Mouse (Mus musculus) brain, embryonic 18.5 days (tissue): Measurements from ENCODE around the gene Tmem222.

ENCODE experiments used
- DNase-seq: peaks from one replicate; pipeline ENCODE4 v3.0.0-alpha.2; 2012; ENCODE audit warnings: low read depth, low spot score

Tmem222 gene

DNA sequence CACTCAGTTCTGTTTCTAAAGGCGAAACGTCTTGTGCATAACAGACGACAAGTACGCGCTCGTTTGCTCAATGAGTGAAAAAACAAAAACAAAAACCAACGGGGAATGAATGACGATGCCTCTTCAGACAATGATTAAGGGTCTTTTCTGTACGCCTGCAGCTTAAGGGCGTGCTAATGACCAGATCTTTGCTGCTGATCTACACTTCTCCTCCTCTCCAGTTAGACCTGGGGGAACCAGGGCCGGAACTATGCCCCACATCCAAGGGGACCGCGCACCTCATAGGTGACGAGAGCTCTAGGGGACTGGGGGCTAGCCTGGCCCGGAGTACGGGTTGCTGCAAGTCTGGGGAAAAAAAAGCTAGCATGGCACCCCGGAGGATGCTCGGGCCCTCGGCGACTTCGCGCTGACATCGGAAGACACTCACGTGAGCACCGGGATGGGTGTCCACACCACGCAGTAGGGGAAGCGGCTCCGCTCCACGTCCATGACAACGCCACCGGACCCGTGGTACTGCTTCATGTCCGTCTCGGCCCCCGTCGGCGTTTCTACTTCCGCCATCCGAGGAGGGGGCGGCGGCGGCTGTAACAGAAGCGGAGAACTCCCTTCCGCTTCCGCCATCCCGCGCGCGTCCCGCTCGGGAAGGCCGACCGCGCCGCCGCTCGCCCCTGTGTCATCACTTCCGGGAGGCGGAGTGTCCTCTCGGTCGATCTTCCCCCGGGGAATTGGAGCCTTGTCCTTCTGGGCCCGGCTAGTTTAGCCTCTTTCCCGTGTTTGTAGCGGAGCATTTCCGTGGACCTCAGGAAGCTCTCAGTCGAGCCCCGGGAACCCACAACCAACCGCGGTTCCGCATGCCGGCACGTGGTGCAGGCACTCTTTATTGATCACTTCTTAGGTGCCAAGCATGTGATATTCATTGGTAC is at the start of gene Tmem222:
Gene Tmem222, minus strand, starts transcription at position 689 of the 923 bp plus-strand sequence.
- DNase-seq = peak; percentile 90

DNA sequence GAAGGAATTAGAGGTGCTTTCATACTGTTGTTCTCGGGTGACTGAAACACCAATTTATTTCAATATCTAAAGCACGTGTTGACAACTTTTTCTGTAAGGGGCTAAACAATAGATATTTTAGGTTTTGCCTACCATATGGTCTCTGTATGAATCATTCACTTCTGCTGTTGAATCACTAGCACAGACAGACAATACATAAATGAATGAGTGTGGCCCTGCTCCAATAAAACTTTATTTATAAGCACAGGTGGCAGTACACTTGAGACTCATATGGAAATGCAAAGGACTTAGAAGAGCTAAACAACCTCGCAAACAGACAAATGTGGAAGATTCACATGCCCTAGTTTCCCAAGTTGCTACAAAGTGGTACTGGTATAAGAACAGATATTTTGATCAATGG is 42.1 kb upstream of the Tmem222 start:
- no peak for DNase-seq

GRCm38 (mm10) chr4:133315991-133316390 is 38.4 kb upstream of the Tmem222 start:
- no peak for DNase-seq

DNA sequence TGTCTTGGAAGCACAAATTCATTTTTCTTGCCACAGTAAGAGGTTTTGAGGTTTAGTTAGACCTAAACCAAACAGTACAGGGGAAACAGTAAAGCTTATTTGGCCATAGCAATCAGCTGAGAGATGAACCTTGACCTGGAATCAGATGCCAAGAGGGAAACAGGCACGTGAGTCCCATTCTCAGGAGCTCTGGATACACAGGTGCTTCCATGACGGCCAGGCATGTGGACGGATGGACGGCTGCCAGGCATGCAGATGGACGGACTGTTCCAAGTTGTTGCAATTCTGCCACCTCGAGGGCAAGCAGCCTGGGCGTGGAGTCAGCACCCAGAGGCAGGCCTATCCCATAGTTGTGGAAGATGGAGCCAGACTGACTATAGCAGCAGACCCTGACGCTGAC is 37.3 kb upstream of the Tmem222 start:
- DNase-seq = no peak

GRCm38 (mm10) chr4:133309948-133310347 is 32.4 kb upstream of the Tmem222 start:
- no peak for DNase-seq

- DNase-seq = no peak
These were observed 29.7 kb upstream of the Tmem222 start for GRCm38 (mm10) chr4:133307331-133307730.

- DNase-seq = no peak
These were observed 28.2 kb upstream of the Tmem222 start for GRCm38 (mm10) chr4:133305825-133306224.

DNA sequence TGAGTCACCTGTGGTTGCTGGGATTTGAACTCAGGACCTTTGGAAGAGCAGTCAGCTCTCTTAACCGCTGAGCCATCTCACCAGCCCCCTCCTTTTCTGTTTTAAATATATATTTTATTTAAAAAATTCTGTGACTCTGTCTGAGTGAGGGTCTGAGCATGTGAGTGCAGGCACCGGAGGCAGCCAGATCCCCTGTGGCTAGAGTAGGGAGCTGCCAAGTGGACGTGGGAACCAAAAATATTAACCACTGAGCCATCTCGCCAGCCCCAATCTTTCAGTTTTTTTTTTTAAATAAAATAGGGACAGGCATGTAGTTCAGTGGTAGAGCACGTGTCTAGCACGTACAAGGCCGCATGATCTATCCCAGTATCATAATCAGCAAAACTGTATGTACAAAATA is 27.2 kb upstream of the Tmem222 start:
- no peak for DNase-seq

- DNase-seq = no peak
These were observed 25.1 kb upstream of the Tmem222 start for GRCm38 (mm10) chr4:133302668-133303067.

- DNase-seq = no peak
These were observed 24.2 kb upstream of the Tmem222 start for GRCm38 (mm10) chr4:133301802-133302201.

DNA sequence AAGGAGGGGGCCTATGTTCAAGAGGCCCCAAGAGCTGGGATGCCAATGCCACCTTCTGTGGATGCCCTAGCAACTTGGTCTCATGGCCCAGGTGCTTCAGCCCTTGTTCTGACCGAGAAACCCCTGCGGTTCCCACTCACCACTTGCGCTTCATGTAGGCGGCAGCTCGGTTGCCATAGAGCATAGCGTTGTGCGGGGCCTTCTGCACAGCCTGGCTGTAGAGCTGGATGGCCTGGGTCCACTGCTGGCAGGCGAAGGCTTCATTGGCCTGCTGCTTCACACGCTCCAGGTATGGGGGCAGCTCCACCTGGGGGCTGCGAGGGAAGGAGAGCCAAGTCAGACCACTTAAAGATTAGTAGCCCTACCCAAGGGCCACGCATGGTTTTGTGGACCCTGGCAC is 22.8 kb upstream of the Tmem222 start:
- no peak for DNase-seq

- no peak for DNase-seq
These were observed 22.1 kb upstream of the Tmem222 start for GRCm38 (mm10) chr4:133299701-133300100.

GRCm38 (mm10) chr4:133298516-133299365 is 21.1 kb upstream of the Tmem222 start:
- no peak for DNase-seq

DNA sequence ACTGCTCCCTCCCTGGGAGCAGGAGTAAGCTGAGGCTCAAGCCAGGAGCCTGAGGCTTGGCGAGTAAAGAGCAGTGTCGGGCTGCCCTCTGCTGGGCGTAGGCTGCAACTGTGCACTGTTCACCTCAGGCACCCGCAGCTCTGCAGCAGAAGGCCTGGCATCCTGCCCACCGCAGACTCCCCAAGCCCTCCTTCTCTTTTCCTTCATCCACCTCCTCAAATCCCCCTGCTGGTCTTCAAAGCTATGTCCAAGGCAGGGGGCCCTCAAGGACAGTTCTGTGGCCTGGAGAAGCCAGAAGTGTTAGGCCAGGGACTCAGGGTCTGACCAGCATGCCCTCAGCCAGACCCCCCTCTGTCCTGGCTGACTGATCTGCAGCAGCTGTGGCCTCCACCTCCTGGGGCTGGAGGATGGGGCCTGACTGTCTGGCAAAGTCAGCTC is 20.2 kb upstream of the Tmem222 start:
- no peak for DNase-seq

DNA sequence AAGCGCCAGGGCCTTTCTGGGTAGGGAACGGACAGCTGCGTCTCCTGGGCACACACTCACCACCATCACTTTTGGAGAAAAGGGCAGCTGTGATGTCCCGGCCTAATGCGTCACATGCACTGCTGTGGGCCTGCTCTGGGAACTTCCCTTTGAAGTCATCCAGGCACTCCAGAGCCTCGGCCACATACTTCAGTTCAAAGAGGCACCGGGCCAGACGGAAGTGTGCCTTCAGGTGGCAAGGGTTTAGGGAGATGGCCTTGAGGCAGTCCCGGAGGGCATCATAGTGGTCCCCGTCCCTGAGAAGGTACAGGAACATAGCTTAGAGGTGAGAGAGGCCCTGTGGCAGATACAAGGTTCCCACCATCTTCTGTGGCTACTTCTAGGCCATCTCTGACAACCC is 19.8 kb upstream of the Tmem222 start:
- no peak for DNase-seq

- DNase-seq = no peak
These were observed 16.5 kb upstream of the Tmem222 start for GRCm38 (mm10) chr4:133294084-133294483.

DNA sequence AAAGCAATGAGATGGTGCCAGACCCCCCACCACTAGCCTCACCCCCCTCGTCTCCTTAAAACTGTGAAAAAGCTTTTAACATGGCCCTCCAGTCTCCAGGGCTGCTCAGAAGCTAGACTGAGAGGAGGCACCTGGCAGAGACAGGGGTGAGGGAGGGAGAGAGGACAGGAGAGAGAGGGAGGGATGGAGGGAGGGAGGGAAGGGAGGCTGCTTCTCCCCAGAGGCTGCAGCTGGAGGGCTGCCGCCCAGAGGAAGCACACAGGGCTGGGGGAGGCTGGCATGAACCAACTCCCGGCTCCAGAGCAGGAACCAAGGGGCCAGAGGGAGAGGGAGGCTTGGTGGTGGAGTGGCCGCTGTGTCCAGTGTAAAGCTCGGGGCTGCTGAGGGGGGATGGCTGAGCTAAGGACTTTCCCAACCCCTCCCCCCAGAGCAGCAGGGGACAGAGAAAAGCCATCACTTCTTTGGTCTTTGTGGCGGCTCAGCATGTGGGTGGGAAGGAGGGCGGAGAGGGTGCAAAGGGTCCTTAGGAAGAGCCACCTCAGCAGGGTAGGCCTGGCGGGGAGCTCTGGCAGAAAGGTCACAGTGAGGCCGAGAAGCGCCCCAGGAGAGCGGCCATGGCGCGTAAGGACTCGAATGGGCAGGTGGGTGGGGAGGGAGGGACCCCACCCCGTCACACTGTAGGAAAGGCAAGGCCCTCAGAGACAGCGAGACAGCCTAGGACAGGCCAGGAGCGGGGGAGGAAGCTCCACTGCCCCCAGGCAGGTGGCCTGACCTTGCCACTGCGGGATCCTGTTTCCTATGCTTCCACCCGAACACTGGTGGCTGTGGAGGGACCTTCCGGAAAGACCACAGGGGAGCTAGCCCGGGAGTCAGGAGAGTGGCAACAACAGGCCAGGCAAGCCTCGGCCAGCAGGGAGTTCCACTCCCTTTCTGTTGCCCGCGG is 15.6 kb upstream of the Tmem222 start:
- no peak for DNase-seq

GRCm38 (mm10) chr4:133292405-133292804 is 14.8 kb upstream of the Tmem222 start:
- no peak for DNase-seq

DNA sequence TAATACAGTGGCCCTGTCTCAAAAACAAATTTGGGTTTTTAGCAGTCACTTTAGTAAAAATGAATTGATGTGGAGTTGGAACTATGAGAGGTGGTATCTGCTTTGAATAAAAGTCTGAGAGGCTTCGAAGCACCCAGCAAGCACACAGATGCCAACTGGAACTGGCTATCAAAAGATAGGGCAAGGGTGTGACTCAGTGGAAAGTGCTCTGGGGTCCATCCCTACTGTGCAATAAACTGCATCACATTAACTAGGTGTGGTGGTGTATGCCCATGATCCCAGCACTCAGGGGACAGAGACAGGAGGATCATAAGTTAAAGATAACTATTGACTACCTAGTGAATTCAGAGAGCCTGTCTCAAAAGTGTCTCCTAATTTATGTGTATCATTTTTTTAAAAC is 13.7 kb upstream of the Tmem222 start:
- no peak for DNase-seq

GRCm38 (mm10) chr4:133286476-133287077 is 9.0 kb upstream of the Tmem222 start:
- DNase-seq = no peak

DNA sequence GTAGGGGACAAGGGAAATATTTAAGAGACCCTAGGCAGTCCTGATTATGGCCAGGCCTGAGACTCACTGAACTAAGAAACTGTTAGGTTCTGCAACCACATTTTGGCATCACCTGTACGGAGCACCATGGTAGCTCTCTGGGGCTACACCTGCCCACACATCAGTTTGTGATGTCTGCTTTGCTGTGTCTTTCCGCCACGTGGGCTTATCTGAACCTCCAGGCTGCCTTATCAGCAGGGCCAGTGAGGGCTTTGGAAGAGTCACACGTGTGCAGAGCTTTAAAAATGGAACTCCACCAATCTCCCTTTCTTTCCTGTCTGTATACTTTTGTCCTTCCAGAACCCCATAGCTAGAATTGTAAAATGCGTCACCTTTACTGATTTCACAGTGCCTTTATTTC is 8.4 kb upstream of the Tmem222 start:
- DNase-seq = no peak
